Mouse (Mus musculus) forebrain, embryonic 11.5 days (tissue): Measurements from ENCODE around the gene Abca13. TPM values are rescaled to one million over a fixed set of nuclear protein-coding genes. Genes with fewer than 3 reads are reported as not detected.
"Not testable (repeated sequence)": the region's sequence is repeated elsewhere in the genome, so short reads cannot be mapped to it uniquely, and the experiment has no call there.

Experiments used
- ATAC-seq: fragments of 200-750 bp; cut with Nextera tagmentation; replicated peaks from 2 replicates; pipeline ENCODE4 v1.8.0; 2017; ENCODE audit warnings: moderate TSS enrichment; ENCODE audit not compliant: low FRiP score
- DNase-seq: peaks from one replicate; pipeline ENCODE4 v3.0.0-alpha.2; 2017; ENCODE audit warnings: low spot score
- H3K27ac ChIP-seq: fragments of 300-500 bp; sonication (generic); 2 replicates; pipeline ENCODE4 v1.5.1; 2014; ENCODE audit warnings: low read depth, low read length
- H3K27me3 ChIP-seq: fragments of 300-500 bp; sonication (generic); 2 replicates; pipeline ENCODE4 v1.6.1; 2014; ENCODE audit warnings: mild to moderate bottlenecking, low read length, mixed read lengths; ENCODE audit not compliant: control insufficient read depth, insufficient read depth
- H3K36me3 ChIP-seq: fragments of 300-500 bp; sonication (generic); 2 replicates; pipeline ENCODE4 v1.6.1; 2014; ENCODE audit warnings: mild to moderate bottlenecking, low read length, moderate library complexity, mixed read lengths; ENCODE audit not compliant: control insufficient read depth, insufficient read depth
- H3K4me1 ChIP-seq: fragments of 300-500 bp; sonication (generic); replicated peaks from 2 replicates; pipeline ENCODE4 v1.6.1; 2014; ENCODE audit warnings: low read length, mixed read lengths; ENCODE audit not compliant: control insufficient read depth, insufficient read depth
- H3K4me2 ChIP-seq: fragments of 300-500 bp; sonication (generic); 2 replicates; pipeline ENCODE4 v1.6.1; 2014; ENCODE audit warnings: low read depth, mild to moderate bottlenecking, low read length, moderate library complexity, mixed read lengths; ENCODE audit not compliant: severe bottlenecking
- H3K4me3 ChIP-seq: fragments of 300-500 bp; sonication (generic); 2 replicates; pipeline ENCODE4 v1.5.1; 2014; ENCODE audit warnings: low read depth, low read length
- H3K9ac ChIP-seq: fragments of 300-500 bp; sonication (generic); 2 replicates; pipeline ENCODE4 v1.6.1; 2014; ENCODE audit warnings: low read length
- H3K9me3 ChIP-seq: fragments of 300-500 bp; sonication (generic); 2 replicates; pipeline ENCODE4 v1.6.1; 2016; ENCODE audit warnings: low read length, mixed read lengths; ENCODE audit not compliant: control insufficient read depth
- WGBS: fragments of 180-500 bp; shearing (Covaris S2); extraction: QIAGEN DNeasy Blood & Tissue Kit; methylation state at CpG from one replicate; pipeline ENCODE4 v1.1.7; 2014; 5-methylcytosine and 5-hydroxymethylcytosine counted together
- polyA plus RNA-seq: library from polyadenylated mRNA; unstranded; fragments of >200 nt; fragmentation: Nextera tagmentation; extraction: Ambion mirVana; gene quantifications from 2 replicates; pipeline ENCODE4 v1.2.1, GENCODE M21; 2014

Abca13 gene
- polyA plus RNA-seq, 1 experiment from 2014 or later: 0.03 TPM

- Histone ChIP-seq H3K4me2 (no peak overlapping the region), H3K27me3 (no peaks in the 10 kb centered on the region), H3K4me3 (no peak overlapping the region), H3K36me3 (no peaks in the 10 kb centered on the region), H3K27ac (no peak overlapping the region), H3K9me3 (no peaks in the 10 kb centered on the region), H3K9ac (no peak overlapping the region), H3K4me1 (no peaks in the 10 kb centered on the region)
- DNase-seq: no peak
- ATAC-seq: no peak
- WGBS: 83% methylated on average over 4 of the region's 4 CpGs
These were observed 34.7 kb downstream of the Abca13 start for GRCm38 (mm10) chr11:9226399-9226798.

- not testable (repeated sequence) for H3K4me2 ChIP-seq, DNase-seq, H3K9me3 ChIP-seq, ATAC-seq, H3K27ac ChIP-seq, H3K27me3 ChIP-seq, H3K9ac ChIP-seq, H3K36me3 ChIP-seq, H3K4me3 ChIP-seq, H3K4me1 ChIP-seq
- WGBS: 86% methylated on average over 5 of the region's 5 CpGs
These were observed 57.9 kb downstream of the Abca13 start for GRCm38 (mm10) chr11:9249627-9250026.

GRCm38 (mm10) chr11:9263072-9263471, 71.3 kb downstream of the Abca13 start:
- H3K9me3 ChIP-seq, H3K4me1 ChIP-seq, H3K4me3 ChIP-seq, DNase-seq, ATAC-seq, H3K27me3 ChIP-seq, H3K36me3 ChIP-seq, H3K4me2 ChIP-seq, H3K27ac ChIP-seq, H3K9ac ChIP-seq: not testable (repeated sequence)
- WGBS: 66% methylated on average over 3 of the region's 3 CpGs

- ATAC-seq: no peak
- Histone ChIP-seq H3K9ac (no peak overlapping the region), H3K9me3 (no peaks in the 10 kb centered on the region), H3K27ac (no peak overlapping the region), H3K4me2 (no peak overlapping the region), H3K36me3 (no peaks in the 10 kb centered on the region), H3K27me3 (no peaks in the 10 kb centered on the region), H3K4me3 (no peak overlapping the region), H3K4me1 (no peaks in the 10 kb centered on the region)
- 87% methylated on average over 3 of the region's 3 CpGs for WGBS
- DNase-seq: no peak
These were observed 77.3 kb downstream of the Abca13 start for GRCm38 (mm10) chr11:9269090-9269489.

GRCm38 (mm10) chr11:9285204-9285603, 93.5 kb downstream of the Abca13 start:
- no peaks in the 10 kb centered on the region for H3K9me3 ChIP-seq
- no peak for ATAC-seq
- WGBS: 82% methylated on average over 3 of the region's 3 CpGs

GRCm38 (mm10) chr11:9285759-9286158, 94.0 kb downstream of the Abca13 start:
- WGBS: 87% methylated on average over 3 of the region's 3 CpGs
- no peak overlapping the region for H3K4me2 ChIP-seq

More at GRCm38 (mm10) chr11:9285204-9285603, 93.5 kb downstream of the Abca13 start:
- Histone ChIP-seq H3K4me3 (no peak overlapping the region), H3K36me3 (no peaks in the 10 kb centered on the region), H3K27ac (no peak overlapping the region), H3K9ac (no peak overlapping the region), H3K27me3 (no peaks in the 10 kb centered on the region), H3K4me2 (no peak overlapping the region), H3K4me1 (no peaks in the 10 kb centered on the region)
- DNase-seq: no peak

GRCm38 (mm10) chr11:9291168-9291567, 99.4 kb downstream of the Abca13 start:
- no peak overlapping the region for H3K9ac ChIP-seq
- ATAC-seq (no peak), DNase-seq (no peak)
- H3K4me3 ChIP-seq: no peak overlapping the region
- WGBS: 87% methylated on average over 7 of the region's 7 CpGs
- no peaks in the 10 kb centered on the region for H3K36me3 ChIP-seq
- H3K9me3 ChIP-seq: no peaks in the 10 kb centered on the region
- no peaks in the 10 kb centered on the region for H3K27me3 ChIP-seq
- no peak overlapping the region for H3K4me2 ChIP-seq
- H3K27ac ChIP-seq: no peak overlapping the region
- no peaks in the 10 kb centered on the region for H3K4me1 ChIP-seq

More at GRCm38 (mm10) chr11:9285759-9286158, 94.0 kb downstream of the Abca13 start:
- Histone ChIP-seq H3K4me3 (no peak overlapping the region), H3K27me3 (no peaks in the 10 kb centered on the region), H3K9me3 (no peaks in the 10 kb centered on the region), H3K4me1 (no peaks in the 10 kb centered on the region), H3K9ac (no peak overlapping the region), H3K27ac (no peak overlapping the region), H3K36me3 (no peaks in the 10 kb centered on the region)
- ATAC-seq (no peak), DNase-seq (no peak)

GRCm38 (mm10) chr11:9299615-9300014, 107.9 kb downstream of the Abca13 start:
- H3K27me3 ChIP-seq: no peaks in the 10 kb centered on the region
- no peak overlapping the region for H3K27ac ChIP-seq
- no peak overlapping the region for H3K4me3 ChIP-seq
- H3K36me3 ChIP-seq: no peaks in the 10 kb centered on the region
- no peaks in the 10 kb centered on the region for H3K9me3 ChIP-seq
- H3K4me2 ChIP-seq: no peak overlapping the region
- no peak overlapping the region for H3K9ac ChIP-seq
- DNase-seq (no peak), ATAC-seq (no peak)
- H3K4me1 ChIP-seq: no peaks in the 10 kb centered on the region
- WGBS: 83% methylated on average over 1 of the region's 1 CpGs

- no peak for ATAC-seq
- Histone ChIP-seq H3K9me3 (no peaks in the 10 kb centered on the region), H3K4me3 (no peak overlapping the region), H3K27ac (no peak overlapping the region), H3K27me3 (no peaks in the 10 kb centered on the region), H3K9ac (no peak overlapping the region), H3K4me2 (no peak overlapping the region), H3K36me3 (no peaks in the 10 kb centered on the region), H3K4me1 (no peaks in the 10 kb centered on the region)
- no peak for DNase-seq
- 85% methylated on average over 4 of the region's 4 CpGs for WGBS
These were observed 113.7 kb downstream of the Abca13 start for GRCm38 (mm10) chr11:9305450-9305849.
